Mouse (Mus musculus) testis, adult 2 months (tissue): ENCODE data around the gene Tbc1d21. TPM values are rescaled to one million over a fixed set of nuclear protein-coding genes. Genes with fewer than 3 reads are reported as not detected.

ENCODE experiments used
- H3K27ac ChIP-seq: fragments of 200-500 bp; 2 replicates; pipeline ENCODE4 v1.5.1; 2012; ENCODE audit warnings: low read depth, low read length; ENCODE audit not compliant: control insufficient read depth, insufficient read depth
- H3K27me3 ChIP-seq: fragments of 200-500 bp; 2 replicates; pipeline ENCODE4 v1.6.1; 2012; ENCODE audit warnings: mild to moderate bottlenecking, low read length, moderate library complexity; ENCODE audit not compliant: control insufficient read depth, insufficient read depth
- H3K36me3 ChIP-seq: fragments of 200-500 bp; 2 replicates; pipeline ENCODE4 v1.6.1; 2012; ENCODE audit warnings: mild to moderate bottlenecking, low read length; ENCODE audit not compliant: control insufficient read depth, insufficient read depth
- H3K4me1 ChIP-seq: fragments of 200-500 bp; 2 replicates; pipeline ENCODE4 v1.6.1; 2012; ENCODE audit warnings: low read length; ENCODE audit not compliant: control insufficient read depth, insufficient read depth
- H3K4me3 ChIP-seq: fragments of 200-500 bp; 2 replicates; pipeline ENCODE4 v1.5.1; 2012; ENCODE audit warnings: low read depth, mild to moderate bottlenecking, low read length, moderate library complexity, mixed read lengths; ENCODE audit not compliant: control insufficient read depth
- CTCF ChIP-seq: fragments of 200-500 bp; IDR thresholded peaks from 2 replicates; pipeline ENCODE4 v1.5.1; 2012; ENCODE audit warnings: low read depth, mild to moderate bottlenecking, inconsistent platforms, low read length, moderate library complexity; ENCODE audit not compliant: control insufficient read depth, insufficient read depth, insufficient replicate concordance
- POLR2A ChIP-seq: fragments of 200-500 bp; IDR thresholded peaks from 2 replicates; pipeline ENCODE4 v1.6.1; 2012; ENCODE audit warnings: low read depth, mild to moderate bottlenecking, inconsistent platforms, low read length, moderate library complexity; ENCODE audit not compliant: control insufficient read depth
- polyA plus RNA-seq: library from polyadenylated mRNA; depleted of rRNA; stranded (reverse); fragments of >200 nt; gene quantifications from 2 replicates; pipeline ENCODE4 v1.2.3, GENCODE M21; 2012

Tbc1d21 gene
- polyA plus RNA-seq, 1 experiment, result 233 TPM

DNA sequence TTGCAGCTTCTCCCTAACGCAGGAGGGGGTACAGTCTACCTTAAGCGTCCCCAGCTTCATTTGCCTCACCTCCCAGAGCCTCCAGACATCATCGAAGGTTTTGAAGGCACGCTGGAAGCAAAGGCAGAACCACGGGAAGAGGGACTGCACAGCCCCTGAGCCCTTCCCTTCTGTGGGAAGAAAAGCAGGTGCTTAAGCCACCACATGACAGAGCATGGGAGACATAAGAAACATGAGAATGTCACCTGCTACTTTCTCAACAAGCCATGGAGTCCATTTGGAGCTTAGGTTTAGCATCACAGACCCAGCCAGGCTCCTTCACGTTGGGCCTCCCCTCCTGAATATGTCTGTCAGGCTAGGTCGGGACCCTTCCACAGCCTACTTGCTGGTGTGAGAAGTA is 8.3 kb downstream of the Tbc1d21 start:
- Histone ChIP-seq H3K4me1 (no peaks in the 10 kb centered on the region; the same call in 1 of the 2 replicates), H3K27ac (no peak overlapping the region), H3K27me3 (no peaks in the 10 kb centered on the region), H3K4me3 (no peak overlapping the region), H3K36me3 (no peaks in the 10 kb centered on the region)
- TF ChIP-seq CTCF (no peak), POLR2A (no peak)

DNA sequence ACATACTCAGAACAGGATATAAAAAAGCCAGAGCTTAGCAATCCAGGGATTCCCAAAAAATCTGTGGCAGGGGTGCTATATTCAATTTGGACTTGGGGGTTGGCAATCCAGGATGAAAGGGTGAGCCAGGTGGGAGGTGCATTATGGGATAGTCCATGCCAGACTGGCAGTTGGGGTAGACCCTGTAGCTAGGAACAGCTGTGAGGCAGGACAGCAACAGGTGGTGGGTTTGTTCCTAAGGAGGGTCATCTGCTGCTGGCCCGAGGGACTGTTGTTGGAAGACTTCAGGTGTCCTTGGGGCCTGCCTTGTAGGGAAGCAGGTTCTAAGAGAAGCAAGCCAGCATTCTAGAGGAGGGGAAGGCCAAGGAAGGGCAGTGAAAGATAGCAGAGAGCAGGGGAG is 8.9 kb downstream of the Tbc1d21 start:
- H3K4me1 ChIP-seq, result no peaks in the 10 kb centered on the region
- no peak overlapping the region for H3K4me3 ChIP-seq
- TF ChIP-seq CTCF, result no peak
- TF ChIP-seq POLR2A, result no peak
- H3K27me3 ChIP-seq, result no peaks in the 10 kb centered on the region
- H3K27ac ChIP-seq, result no peak overlapping the region
- no peaks in the 10 kb centered on the region for H3K36me3 ChIP-seq

DNA sequence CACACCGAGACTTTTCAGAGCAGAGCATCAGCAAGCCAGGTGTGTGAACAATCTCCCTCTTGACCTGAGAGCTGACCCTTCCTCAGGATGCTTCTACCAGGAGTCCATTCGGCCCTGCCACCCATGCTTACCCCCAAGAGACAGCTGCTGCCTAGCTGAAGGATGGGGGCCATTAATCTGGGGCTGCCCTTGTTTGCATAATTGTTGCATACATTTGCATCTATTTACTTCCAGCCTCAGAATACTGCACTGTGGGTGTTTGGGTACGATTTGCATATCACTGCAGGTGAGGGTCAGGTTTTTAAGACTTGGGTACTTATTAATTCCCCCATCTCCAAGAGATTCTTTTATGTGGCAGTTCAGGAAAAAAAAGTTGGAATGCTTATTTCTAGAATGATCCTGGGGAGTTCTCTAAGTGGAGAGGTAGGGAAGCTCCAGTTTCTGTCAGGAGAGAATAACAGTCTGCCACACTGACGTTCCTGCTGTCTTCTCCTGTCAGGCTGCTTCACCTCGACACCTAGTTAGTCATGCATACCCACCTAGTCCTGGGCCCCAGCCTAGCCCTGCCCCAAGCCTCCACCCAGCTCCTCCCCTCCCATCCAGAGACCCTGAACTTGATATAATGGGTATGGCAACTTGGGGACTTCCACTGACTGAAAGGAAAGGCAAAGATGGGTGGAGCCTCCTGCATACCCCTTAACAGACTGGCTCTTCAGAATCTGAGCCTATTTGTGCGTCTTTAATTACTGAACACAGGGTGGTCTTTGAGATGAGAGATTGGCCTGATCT is 14.8 kb downstream of the Tbc1d21 start:
- no peak overlapping the region for H3K4me3 ChIP-seq
- H3K27ac ChIP-seq, result no peak overlapping the region
- H3K36me3 ChIP-seq, result no peaks in the 10 kb centered on the region
- no peaks in the 10 kb centered on the region for H3K4me1 ChIP-seq
- TF ChIP-seq POLR2A (no peak), CTCF (no peak)
- no peaks in the 10 kb centered on the region for H3K27me3 ChIP-seq

DNA sequence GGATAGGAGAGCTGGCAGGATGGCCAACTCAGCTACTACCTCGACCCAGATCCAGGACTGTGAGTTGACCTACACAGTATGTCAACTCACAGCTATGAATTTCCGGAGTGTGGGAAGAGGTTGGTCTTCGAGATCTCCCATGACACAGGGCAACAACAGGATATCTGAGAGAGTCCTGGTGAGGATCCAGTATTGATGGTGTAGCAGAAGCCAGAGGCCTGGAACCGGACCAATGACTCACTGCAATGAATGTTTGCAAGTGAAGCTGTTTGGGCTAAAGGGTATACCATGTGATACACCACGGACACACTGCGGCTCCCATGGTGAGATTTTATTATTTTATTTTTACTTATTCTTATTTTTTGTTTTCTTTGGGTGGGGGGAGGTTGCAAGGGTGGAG is 15.6 kb downstream of the Tbc1d21 start:
- TF ChIP-seq POLR2A, result no peak
- TF ChIP-seq CTCF, result no peak
- Histone ChIP-seq H3K4me1 (no peaks in the 10 kb centered on the region), H3K36me3 (no peaks in the 10 kb centered on the region), H3K27me3 (no peaks in the 10 kb centered on the region), H3K4me3 (no peak overlapping the region), H3K27ac (no peak overlapping the region)

DNA sequence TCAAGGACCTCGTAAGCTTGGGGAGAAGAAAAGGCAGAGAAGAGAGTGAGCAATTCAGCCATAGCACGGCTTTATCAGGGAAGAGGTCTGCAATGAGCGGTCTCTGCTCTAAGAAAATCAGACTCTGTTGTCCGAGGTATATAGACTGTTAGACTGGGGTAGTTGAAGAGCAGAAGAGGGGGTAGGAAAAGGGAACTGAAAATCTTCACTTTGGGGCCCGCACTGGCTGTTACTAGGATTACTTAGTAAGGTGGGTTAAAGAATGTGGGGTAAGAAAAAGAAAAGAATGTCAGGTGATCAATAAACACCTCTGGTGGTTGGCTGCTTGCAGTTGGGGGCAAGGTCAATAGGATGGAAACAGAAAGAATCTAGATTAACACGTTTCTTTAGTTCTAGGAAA is 17.0 kb downstream of the Tbc1d21 start:
- H3K27me3 ChIP-seq, result no peaks in the 10 kb centered on the region
- no peaks in the 10 kb centered on the region for H3K36me3 ChIP-seq
- H3K27ac ChIP-seq, result no peak overlapping the region
- TF ChIP-seq POLR2A, result no peak
- TF ChIP-seq CTCF, result no peak
- no peaks in the 10 kb centered on the region for H3K4me1 ChIP-seq
- no peak overlapping the region for H3K4me3 ChIP-seq

DNA sequence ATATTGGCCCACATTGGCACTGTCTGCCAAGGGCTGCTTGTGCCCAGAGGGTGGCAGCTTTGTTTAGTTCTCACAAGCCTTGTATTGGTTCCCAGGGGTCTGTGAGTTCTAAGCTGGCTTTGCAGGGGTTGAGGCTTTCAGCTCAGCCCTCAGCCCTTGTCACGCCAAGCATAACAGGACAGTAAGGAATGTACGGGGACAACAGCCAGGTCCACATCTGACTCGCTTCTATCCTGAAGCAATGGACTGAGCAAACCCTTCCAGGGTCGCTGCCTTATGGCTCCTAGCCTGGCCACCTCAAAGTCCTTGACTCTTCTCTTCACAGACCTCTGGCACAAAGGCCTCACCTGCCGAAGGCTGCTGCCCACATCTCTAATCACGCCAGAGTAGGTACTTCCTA is 22.5 kb downstream of the Tbc1d21 start:
- H3K27ac ChIP-seq, result no peak overlapping the region
- TF ChIP-seq POLR2A (no peak), CTCF (no peak)
- no peaks in the 10 kb centered on the region for H3K36me3 ChIP-seq
- no peak overlapping the region for H3K4me3 ChIP-seq
- no peaks in the 10 kb centered on the region for H3K27me3 ChIP-seq
- no peaks in the 10 kb centered on the region for H3K4me1 ChIP-seq

DNA sequence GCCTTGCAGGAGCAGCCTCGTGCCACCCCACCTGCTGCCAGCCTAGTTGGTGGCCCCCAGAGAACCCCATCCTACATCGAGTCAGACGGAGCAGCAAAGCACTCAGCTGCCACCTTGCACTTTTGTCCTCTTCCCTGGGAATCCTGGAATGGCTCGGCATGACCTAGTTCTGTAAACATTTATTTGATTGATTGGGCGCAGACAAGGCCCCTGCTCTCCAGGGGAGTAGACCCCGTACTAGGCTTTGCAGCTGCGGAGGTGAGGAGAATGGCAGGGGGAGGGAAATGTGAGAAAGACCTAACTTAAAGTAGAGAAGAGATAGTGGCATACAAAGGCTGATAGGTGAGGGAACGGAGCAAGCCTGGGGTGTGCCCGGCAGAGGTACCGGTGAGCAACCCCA is 23.8 kb downstream of the Tbc1d21 start:
- H3K36me3 ChIP-seq, result no peaks in the 10 kb centered on the region

More for the DNA sequence above, 23.8 kb downstream of the Tbc1d21 start:
- Histone ChIP-seq H3K27ac (no peak overlapping the region), H3K27me3 (no peaks in the 10 kb centered on the region), H3K4me3 (no peak overlapping the region), H3K4me1 (no peaks in the 10 kb centered on the region)
- TF ChIP-seq POLR2A (no peak), CTCF (no peak)
